Comparison of ENCODE assay signal across 11 mouse cellular contexts in genomic region chr9:115623948-115624347, GRCm38 (mm10).
DNase-seq lines count a peak whose midpoint lies in the region; ATAC-seq lines count a peak whose summit lies in the region.
"Had no signal": no experiment of that assay in that cellular context is flagged by ENCODE, and none has a peak within 500 bp of the region (broad histone marks: within the 10 kb centered on the region; RNA-seq: fewer than 3 reads in every experiment).

No protein-coding gene starts in this region.

- no peaks in the 10 kb centered on the region for H3K9me3 ChIP-seq in liver, embryonic 11.5 days (ENCODE audit: control insufficient read depth, low read length)
- H3K9me3 ChIP-seq: liver, embryonic 15.5 days had no signal

- no peak overlapping the region for H3K27ac ChIP-seq in liver, embryonic 11.5 days (ENCODE audit: low read depth, low read length)
- H3K27ac ChIP-seq: liver, embryonic 15.5 days had no signal

- no peak for DNase-seq in liver, embryonic 11.5 days (ENCODE audit: low spot score)
- no peak for DNase-seq in liver
- peak; percentile 10 for DNase-seq in forelimb bud, embryonic 11.5 days (ENCODE audit: low read depth, low spot score)
- peak; percentile 59 for DNase-seq in lung, postnatal 36 days
- DNase-seq in ovary, postnatal 14 days (ENCODE audit: low spot score): no peak
- DNase-seq in adrenal gland, postnatal 10 days: no peak
- no peak for DNase-seq in ovary, postnatal 36 days (ENCODE audit: low spot score)
- no peak for DNase-seq in cerebellum, adult 9-11 months
- DNase-seq: adrenal gland, adult 2 months had no signal

- no peaks in the 10 kb centered on the region; the same call in 1 of the 2 replicates for H3K4me1 ChIP-seq in liver, embryonic 11.5 days (replicated peaks; ENCODE audit: control insufficient read depth, insufficient read depth, low read length)
- H3K4me1 ChIP-seq: liver, embryonic 15.5 days had no signal

- no peak overlapping the region for H3K4me3 ChIP-seq in liver, embryonic 11.5 days (ENCODE audit: low read depth, low read length)
- H3K4me3 ChIP-seq: liver, embryonic 15.5 days had no signal

- no peak overlapping the region for H3K4me2 ChIP-seq in liver, embryonic 11.5 days
- H3K4me2 ChIP-seq: liver, embryonic 15.5 days had no signal

- no peaks in the 10 kb centered on the region for H3K27me3 ChIP-seq in liver, embryonic 11.5 days (replicated peaks; ENCODE audit: control insufficient read depth, insufficient read depth, low read length)
- H3K27me3 ChIP-seq: liver, embryonic 15.5 days had no signal

- peak; percentile 65; the same call in 1 of the 2 replicates for ATAC-seq in liver, embryonic 11.5 days (replicated peaks; ENCODE audit: low FRiP score)
- ATAC-seq: forebrain, embryonic 16.5 days had no signal

- H3K9ac ChIP-seq in liver, embryonic 11.5 days (ENCODE audit: low read depth, low read length): no peak overlapping the region
- H3K9ac ChIP-seq: liver, embryonic 15.5 days had no signal

- H3K36me3 ChIP-seq in liver, embryonic 11.5 days (ENCODE audit: control insufficient read depth, insufficient read depth, low read length): no peaks in the 10 kb centered on the region
- H3K36me3 ChIP-seq: liver, embryonic 15.5 days had no signal

- 18% methylated on average over 5 of the region's 5 CpGs for WGBS in liver, embryonic 11.5 days

Comparison
In these comparisons a context has a peak if more than half of its experiments do, and no peak if none do; other contexts are left out.
1. DNase-seq: peak in forelimb bud, embryonic 11.5 days (single experiment) and lung, postnatal 36 days (single experiment); none in liver, embryonic 11.5 days (single experiment), liver (single experiment), ovary, postnatal 14 days (single experiment), adrenal gland, postnatal 10 days (single experiment), ovary, postnatal 36 days (single experiment) and cerebellum, adult 9-11 months (single experiment).